Mouse (Mus musculus) v-Abl transformed pro-B cells (cell line): ENCODE results near the gene Borcs8.

Experiments used
- in situ Hi-C, 2 experiments: fragments of 400-800 bp; cut with MboI; formaldehyde crosslinking; loops; one replicate each; pipeline ENCODE4 v1.15.1; 2025; ENCODE audit not compliant: unreplicated experiment in 2 of 2

Gene Borcs8

GRCm38 (mm10) chr8:70172043-70172681 is 32.9 kb downstream of the Borcs8 start, which contains the start of gene Tmem161a:
Gene Tmem161a, plus strand, starts transcription at chr8:70172356.
- in situ Hi-C loops, result no loop called here

- in situ Hi-C loops, result no loop called here
Measured at GRCm38 (mm10) chr8:70173320-70173719, 34.0 kb downstream of the Borcs8 start.

- in situ Hi-C loops, result no loop called here
Measured at GRCm38 (mm10) chr8:70174079-70174478, 34.8 kb downstream of the Borcs8 start.

GRCm38 (mm10) chr8:70178231-70178630 is 38.9 kb downstream of the Borcs8 start:
- in situ Hi-C loops, result loop anchor here in 1 of 2 experiments (5.0 kb wide), 1 partner anchor 44 kb away; no protein-coding TSS in a partner anchor

- in situ Hi-C loops, result loop anchor here in 1 of 2 experiments (5.0 kb wide), 1 partner anchor 43 kb away; no protein-coding TSS in a partner anchor
Measured at GRCm38 (mm10) chr8:70179082-70179481, 39.8 kb downstream of the Borcs8 start.

- in situ Hi-C loops, result no loop called here
Measured at GRCm38 (mm10) chr8:70181212-70181902, 42.1 kb downstream of the Borcs8 start.

GRCm38 (mm10) chr8:70181903-70182252 is 42.6 kb downstream of the Borcs8 start:
- in situ Hi-C loops, result no loop called here

GRCm38 (mm10) chr8:70183194-70183593 is 43.9 kb downstream of the Borcs8 start:
- in situ Hi-C loops, result no loop called here

- in situ Hi-C loops, result no loop called here
Measured at GRCm38 (mm10) chr8:70188707-70189106, 49.4 kb downstream of the Borcs8 start.

- in situ Hi-C loops, result no loop called here
Measured at GRCm38 (mm10) chr8:70193238-70193637, 53.9 kb downstream of the Borcs8 start.

- in situ Hi-C loops, result no loop called here
Measured at GRCm38 (mm10) chr8:70194191-70194590, 54.9 kb downstream of the Borcs8 start.

- in situ Hi-C loops, result no loop called here
Measured at GRCm38 (mm10) chr8:70195762-70196161, 56.5 kb downstream of the Borcs8 start.
